Mouse (Mus musculus): ENCODE data around the gene Tceal1.
"Not testable (repeated sequence)": the region's sequence is repeated elsewhere in the genome, so short reads cannot be mapped to it uniquely, and the experiment has no call there.

GRCm38 (mm10) chrX:136666762-136667464, 40.9 kb upstream of the Tceal1 start:
- TF ChIP-seq CTCF, EP300 (IDR thresholded peaks at IDR 0.05): not testable (repeated sequence)
